Mouse (Mus musculus): ENCODE measurements at regions not wholly inside any gene's neighbourhood (a gene's known extent, or its start where the extent isn't known, plus 50 kb on each side); places are given as distances from the start of the nearest gene placed in this dataset.
"Not testable (repeated sequence)": the region's sequence is repeated elsewhere in the genome, so short reads cannot be mapped to it uniquely, and the experiment has no call there.

- TF ChIP-seq FLI1 (IDR thresholded peaks at IDR 0.05; ENCODE audit: low read length) (no peak), GATA1 (IDR thresholded peaks at IDR 0.05; ENCODE audit: borderline replicate concordance, low read length) (no peak)
- no peak overlapping the region for H3K4me3 ChIP-seq (replicated peaks)
- H3K4me1 ChIP-seq, result no peaks in the 10 kb centered on the region
- no peaks in the 10 kb centered on the region for H3K36me3 ChIP-seq (replicated peaks; ENCODE audit: low read length)
- no peaks in the 10 kb centered on the region for H3K27me3 ChIP-seq (replicated peaks)
- H3K9me3 ChIP-seq, result no peaks in the 10 kb centered on the region
Measured at GRCm38 (mm10) chr17:13474310-13475094, 120.1 kb downstream of the Tcp10c start.

- Histone ChIP-seq H3K4me1 (no peaks in the 10 kb centered on the region), H3K36me3 (replicated peaks; ENCODE audit: low read length) (no peaks in the 10 kb centered on the region), H3K9me3 (no peaks in the 10 kb centered on the region), H3K4me3 (replicated peaks) (no peak overlapping the region), H3K27me3 (replicated peaks) (no peaks in the 10 kb centered on the region)
- TF ChIP-seq GATA1 (IDR thresholded peaks at IDR 0.05; ENCODE audit: borderline replicate concordance, low read length), result no peak
- no peak for TF ChIP-seq FLI1 (IDR thresholded peaks at IDR 0.05; ENCODE audit: low read length)
Measured at GRCm38 (mm10) chr17:13478866-13479571, 124.6 kb downstream of the Tcp10c start.

GRCm38 (mm10) chr17:13479572-13480063 is 125.2 kb downstream of the Tcp10c start:
- Histone ChIP-seq H3K36me3 (replicated peaks; ENCODE audit: low read length) (no peaks in the 10 kb centered on the region), H3K9me3 (no peaks in the 10 kb centered on the region)

GRCm38 (mm10) chr17:13481445-13482085 is 127.2 kb downstream of the Tcp10c start:
- TF ChIP-seq FLI1 (IDR thresholded peaks at IDR 0.05; ENCODE audit: low read length) (no peak), GATA1 (IDR thresholded peaks at IDR 0.05; ENCODE audit: borderline replicate concordance, low read length) (no peak)
- H3K4me1 ChIP-seq, result no peaks in the 10 kb centered on the region
- no peak overlapping the region for H3K4me3 ChIP-seq (replicated peaks)

More at GRCm38 (mm10) chr17:13479572-13480063, 125.2 kb downstream of the Tcp10c start:
- H3K4me3 ChIP-seq (replicated peaks), result no peak overlapping the region
- TF ChIP-seq GATA1 (IDR thresholded peaks at IDR 0.05; ENCODE audit: borderline replicate concordance, low read length), result no peak
- TF ChIP-seq FLI1 (IDR thresholded peaks at IDR 0.05; ENCODE audit: low read length), result no peak
- no peaks in the 10 kb centered on the region for H3K27me3 ChIP-seq (replicated peaks)
- no peaks in the 10 kb centered on the region for H3K4me1 ChIP-seq

GRCm38 (mm10) chr17:13482136-13482535 is 127.8 kb downstream of the Tcp10c start:
- no peaks in the 10 kb centered on the region for H3K4me1 ChIP-seq
- H3K27me3 ChIP-seq (replicated peaks), result no peaks in the 10 kb centered on the region
- no peaks in the 10 kb centered on the region for H3K9me3 ChIP-seq
- no peak overlapping the region for H3K4me3 ChIP-seq (replicated peaks)
- H3K36me3 ChIP-seq (replicated peaks; ENCODE audit: low read length), result no peaks in the 10 kb centered on the region
- TF ChIP-seq FLI1 (IDR thresholded peaks at IDR 0.05; ENCODE audit: low read length) (no peak), GATA1 (IDR thresholded peaks at IDR 0.05; ENCODE audit: borderline replicate concordance, low read length) (no peak)

More at GRCm38 (mm10) chr17:13481445-13482085, 127.2 kb downstream of the Tcp10c start:
- Histone ChIP-seq H3K9me3 (no peaks in the 10 kb centered on the region), H3K27me3 (replicated peaks) (no peaks in the 10 kb centered on the region), H3K36me3 (replicated peaks; ENCODE audit: low read length) (no peaks in the 10 kb centered on the region)

- H3K27me3 ChIP-seq (replicated peaks), result no peaks in the 10 kb centered on the region
- peaks cover 30% of the 10 kb centered on the region; the same call in 1 of the 2 replicates for H3K9me3 ChIP-seq
- no peak overlapping the region for H3K4me3 ChIP-seq (replicated peaks)
- no peaks in the 10 kb centered on the region for H3K4me1 ChIP-seq
- no peaks in the 10 kb centered on the region for H3K36me3 ChIP-seq (replicated peaks; ENCODE audit: low read length)
- TF ChIP-seq GATA1 (IDR thresholded peaks at IDR 0.05; ENCODE audit: borderline replicate concordance, low read length) (no peak), FLI1 (IDR thresholded peaks at IDR 0.05; ENCODE audit: low read length) (no peak)
Measured at GRCm38 (mm10) chr17:13487291-13488215, 133.2 kb downstream of the Tcp10c start.

- TF ChIP-seq GATA1 (IDR thresholded peaks at IDR 0.05; ENCODE audit: borderline replicate concordance, low read length), result no peak
- TF ChIP-seq FLI1 (IDR thresholded peaks at IDR 0.05; ENCODE audit: low read length), result no peak
Measured at GRCm38 (mm10) chr17:13488608-13489324, 134.4 kb downstream of the Tcp10c start.

GRCm38 (mm10) chr17:13492239-13492638 is 137.9 kb downstream of the Tcp10c start:
- H3K4me3 ChIP-seq (replicated peaks), result not testable (repeated sequence)
- peaks cover 30% of the 10 kb centered on the region; the same call in 1 of the 2 replicates for H3K9me3 ChIP-seq

More at GRCm38 (mm10) chr17:13488608-13489324, 134.4 kb downstream of the Tcp10c start:
- Histone ChIP-seq H3K27me3 (replicated peaks) (no peaks in the 10 kb centered on the region), H3K9me3 (peaks cover 30% of the 10 kb centered on the region; the same call in 1 of the 2 replicates), H3K4me3 (replicated peaks) (no peak overlapping the region), H3K36me3 (replicated peaks; ENCODE audit: low read length) (no peaks in the 10 kb centered on the region), H3K4me1 (no peaks in the 10 kb centered on the region)

GRCm38 (mm10) chr17:13492649-13493277 is 138.4 kb downstream of the Tcp10c start:
- peaks cover 25% of the 10 kb centered on the region; the same call in 1 of the 2 replicates for H3K9me3 ChIP-seq
- not testable (repeated sequence) for H3K36me3 ChIP-seq (replicated peaks; ENCODE audit: low read length); H3K4me3 ChIP-seq (replicated peaks); H3K27me3 ChIP-seq (replicated peaks); H3K4me1 ChIP-seq

More at GRCm38 (mm10) chr17:13492239-13492638, 137.9 kb downstream of the Tcp10c start:
- not testable (repeated sequence) for H3K27me3 ChIP-seq (replicated peaks); H3K36me3 ChIP-seq (replicated peaks; ENCODE audit: low read length); H3K4me1 ChIP-seq

- not testable (repeated sequence) for H3K4me3 ChIP-seq (replicated peaks); H3K4me1 ChIP-seq; H3K36me3 ChIP-seq (replicated peaks; ENCODE audit: low read length); H3K27me3 ChIP-seq (replicated peaks)
- peaks cover 23% of the 10 kb centered on the region; the same call in 1 of the 2 replicates for H3K9me3 ChIP-seq
Measured at GRCm38 (mm10) chr17:13493866-13494265, 139.5 kb downstream of the Tcp10c start.

GRCm38 (mm10) chr17:13494475-13494874 is 140.1 kb downstream of the Tcp10c start:
- H3K9me3 ChIP-seq, result peaks cover 20% of the 10 kb centered on the region; the same call in 1 of the 2 replicates
- H3K36me3 ChIP-seq (replicated peaks; ENCODE audit: low read length); H3K4me1 ChIP-seq; H3K27me3 ChIP-seq (replicated peaks); H3K4me3 ChIP-seq (replicated peaks): not testable (repeated sequence)

GRCm38 (mm10) chr17:13504365-13504764 is 150.0 kb downstream of the Tcp10c start:
- H3K36me3 ChIP-seq (replicated peaks; ENCODE audit: low read length); H3K27me3 ChIP-seq (replicated peaks); H3K4me1 ChIP-seq: not testable (repeated sequence)

More at GRCm38 (mm10) chr17:13504365-13504764, 150.0 kb downstream of the Tcp10c start:
- not testable (repeated sequence) for H3K4me3 ChIP-seq (replicated peaks); H3K9me3 ChIP-seq

Data from megakaryocyte, embryonic 14.5 days (primary cell).